Mouse (Mus musculus): ENCODE results near the gene Patj. TPM values are rescaled to one million over a fixed set of nuclear protein-coding genes. Genes with fewer than 3 reads are reported as not detected.
"Not testable (repeated sequence)": the region's sequence is repeated elsewhere in the genome, so short reads cannot be mapped to it uniquely, and the experiment has no call there.

Patj gene
- total and polyA plus RNA-seq, 2 experiments from 2014 or later, result 11.6 to 24.6 TPM

DNA sequence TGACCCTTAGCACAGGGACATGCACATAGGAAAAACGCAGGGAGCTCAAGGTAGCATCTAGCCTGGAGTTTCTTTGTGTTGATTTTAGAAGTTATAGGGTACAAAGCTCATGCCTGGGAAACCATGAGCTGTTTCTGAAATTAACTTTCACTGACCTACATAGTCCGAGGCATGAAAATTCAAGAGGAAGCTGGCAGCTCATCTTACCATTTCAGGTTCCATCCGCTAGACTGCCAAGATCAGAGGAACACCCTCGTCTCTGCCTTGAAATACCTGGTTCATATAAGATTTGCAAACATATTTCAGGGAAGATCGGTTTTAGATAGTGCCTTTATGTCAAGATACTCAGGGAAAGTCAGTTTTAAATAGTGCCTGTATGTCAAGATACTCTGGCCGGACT is 232.7 kb downstream of the Patj start:
- no peaks in the 10 kb centered on the region for H3K9me3 ChIP-seq (ENCODE audit: low read length)
- WGBS, result 89% methylated on average over 6 of the region's 6 CpGs
- H3K9ac ChIP-seq (replicated peaks; ENCODE audit: low read length), result no peak overlapping the region
- no peaks in the 10 kb centered on the region for H3K27me3 ChIP-seq (ENCODE audit: insufficient read depth, low read length)
- no peak overlapping the region for H3K4me2 ChIP-seq (ENCODE audit: low read depth, low read length)
- 0 out of 2 replicates have a peak, but pooled peaks cover 4% of the 10 kb centered on the region for H3K4me1 ChIP-seq (ENCODE audit: insufficient read depth, low read length)
- TF ChIP-seq CTCF (IDR thresholded peaks at IDR 0.05; ENCODE audit: low read depth), result no peak
- no peak overlapping the region for H3K4me3 ChIP-seq (ENCODE audit: low read length)
- DNase-seq (ENCODE audit: low spot score), result no peak
- H3K36me3 ChIP-seq (ENCODE audit: insufficient read depth, low read length), result no peaks in the 10 kb centered on the region
- H3K27ac ChIP-seq, result no peak overlapping the region
- ATAC-seq, result no peak

- not testable (repeated sequence) for H3K4me1 ChIP-seq (ENCODE audit: insufficient read depth, low read length); H3K4me2 ChIP-seq (ENCODE audit: low read depth, low read length); H3K4me3 ChIP-seq (ENCODE audit: low read length); H3K36me3 ChIP-seq (ENCODE audit: insufficient read depth, low read length); H3K9me3 ChIP-seq (ENCODE audit: low read length); ATAC-seq; H3K9ac ChIP-seq (replicated peaks; ENCODE audit: low read length); H3K27me3 ChIP-seq (ENCODE audit: insufficient read depth, low read length); DNase-seq (ENCODE audit: low spot score); H3K27ac ChIP-seq
Observed at GRCm38 (mm10) chr4:98629217-98629616, 233.6 kb downstream of the Patj start.

- no peak overlapping the region for H3K9ac ChIP-seq (replicated peaks; ENCODE audit: low read length)
- WGBS, result 61% methylated on average over 18 of the region's 18 CpGs
- no peak overlapping the region for H3K4me2 ChIP-seq (ENCODE audit: low read depth, low read length)
- 0 out of 2 replicates have a peak overlapping the region, but pooled peaks have one; percentile 22 for H3K27ac ChIP-seq
- H3K4me1 ChIP-seq (ENCODE audit: insufficient read depth, low read length), result no peaks in the 10 kb centered on the region
- H3K9me3 ChIP-seq (ENCODE audit: low read length), result no peaks in the 10 kb centered on the region
- no peaks in the 10 kb centered on the region for H3K36me3 ChIP-seq (ENCODE audit: insufficient read depth, low read length)
- H3K27me3 ChIP-seq (ENCODE audit: insufficient read depth, low read length), result no peaks in the 10 kb centered on the region
- H3K4me3 ChIP-seq (ENCODE audit: low read length), result no peak overlapping the region
- no peak for TF ChIP-seq CTCF (IDR thresholded peaks at IDR 0.05; ENCODE audit: low read depth)
- ATAC-seq, result 0 out of 2 replicates have a peak, but pooled peaks have one; percentile 45
- DNase-seq (ENCODE audit: low spot score), result peak; percentile 36
Observed at GRCm38 (mm10) chr4:98635140-98635837, 239.7 kb downstream of the Patj start.

DNA sequence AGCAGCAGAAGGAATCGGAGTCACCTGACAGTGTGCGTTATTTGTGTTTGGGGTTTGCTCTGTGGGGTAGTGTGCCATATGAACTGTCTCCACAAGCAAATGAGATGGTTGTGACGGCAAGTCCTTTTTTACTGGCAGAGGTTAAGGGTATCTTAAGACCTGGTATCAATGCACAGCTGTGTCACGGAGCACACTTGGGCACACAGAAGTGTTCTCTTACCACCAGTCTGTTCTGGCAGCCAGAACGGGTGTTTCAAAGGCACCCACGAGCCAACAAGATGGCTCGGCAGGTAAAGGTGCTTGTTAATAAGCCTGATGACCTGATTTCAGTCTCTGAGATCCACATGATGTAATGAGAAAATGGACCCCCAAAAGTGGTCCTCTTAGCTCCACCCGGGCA is 243.1 kb downstream of the Patj start:
- WGBS, result 91% methylated on average over 8 of the region's 8 CpGs
- DNase-seq (ENCODE audit: low spot score), result no peak

DNA sequence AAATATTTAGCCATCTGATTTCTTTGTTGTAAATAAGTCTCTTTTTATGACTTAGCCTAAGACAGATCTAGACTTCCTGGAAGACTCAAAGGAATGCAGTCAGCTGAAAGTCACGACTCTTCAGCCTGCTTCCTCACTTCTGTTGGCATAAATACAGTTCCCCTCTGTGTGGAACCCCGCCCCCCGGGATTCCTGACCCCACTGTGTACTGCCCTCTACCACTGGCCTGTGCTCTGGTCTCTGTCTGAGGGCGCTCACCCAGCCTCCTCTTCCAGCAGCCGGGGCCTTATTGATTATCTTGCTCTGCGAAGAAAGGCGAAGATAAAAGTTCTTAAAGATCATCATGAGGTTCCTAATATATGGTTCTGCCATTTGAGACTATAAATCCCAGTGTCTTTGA is 258.1 kb downstream of the Patj start:
- Histone ChIP-seq H3K4me1 (ENCODE audit: insufficient read depth, low read length) (no peaks in the 10 kb centered on the region), H3K4me3 (ENCODE audit: low read length) (no peak overlapping the region), H3K27me3 (ENCODE audit: insufficient read depth, low read length) (no peaks in the 10 kb centered on the region), H3K27ac (no peak overlapping the region), H3K9me3 (ENCODE audit: low read length) (no peaks in the 10 kb centered on the region), H3K9ac (replicated peaks; ENCODE audit: low read length) (no peak overlapping the region), H3K4me2 (ENCODE audit: low read depth, low read length) (no peak overlapping the region), H3K36me3 (ENCODE audit: insufficient read depth, low read length) (no peaks in the 10 kb centered on the region)
- DNase-seq (ENCODE audit: low spot score) (no peak), ATAC-seq (no peak)
- TF ChIP-seq CTCF (IDR thresholded peaks at IDR 0.05; ENCODE audit: low read depth), result no peak
- 75% methylated on average over 7 of the region's 7 CpGs for WGBS

More for the DNA sequence above, 243.1 kb downstream of the Patj start:
- no peak overlapping the region for H3K4me2 ChIP-seq (ENCODE audit: low read depth, low read length)
- H3K27ac ChIP-seq, result no peak overlapping the region
- no peak overlapping the region for H3K9ac ChIP-seq (replicated peaks; ENCODE audit: low read length)
- no peak overlapping the region for H3K4me3 ChIP-seq (ENCODE audit: low read length)
- no peaks in the 10 kb centered on the region for H3K36me3 ChIP-seq (ENCODE audit: insufficient read depth, low read length)
- ATAC-seq, result no peak
- H3K9me3 ChIP-seq (ENCODE audit: low read length), result no peaks in the 10 kb centered on the region
- no peak for TF ChIP-seq CTCF (IDR thresholded peaks at IDR 0.05; ENCODE audit: low read depth)
- H3K4me1 ChIP-seq (ENCODE audit: insufficient read depth, low read length), result no peaks in the 10 kb centered on the region
- no peaks in the 10 kb centered on the region for H3K27me3 ChIP-seq (ENCODE audit: insufficient read depth, low read length)

DNA sequence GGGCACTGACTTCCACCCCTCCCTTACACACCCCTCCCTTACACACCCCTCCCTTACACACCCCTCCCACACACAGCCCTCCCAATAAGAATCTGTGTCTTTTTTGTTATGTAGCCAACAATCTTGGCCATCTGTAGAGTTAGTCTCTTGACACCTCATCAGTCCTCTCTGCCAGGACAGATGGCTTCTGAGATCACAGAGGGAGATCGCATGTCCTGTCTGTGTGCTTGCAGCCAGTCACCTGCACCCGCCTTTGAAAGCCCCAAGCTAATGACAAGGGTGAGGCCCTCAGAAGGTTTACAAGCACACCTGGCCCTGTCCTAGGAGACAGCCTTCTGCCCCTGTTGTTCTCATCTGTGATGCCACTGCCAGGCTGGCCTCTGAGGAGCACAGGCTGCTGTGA is 258.8 kb downstream of the Patj start:
- Histone ChIP-seq H3K36me3 (ENCODE audit: insufficient read depth, low read length) (no peaks in the 10 kb centered on the region), H3K4me3 (ENCODE audit: low read length) (no peak overlapping the region), H3K4me1 (ENCODE audit: insufficient read depth, low read length) (no peaks in the 10 kb centered on the region), H3K4me2 (ENCODE audit: low read depth, low read length) (no peak overlapping the region), H3K9me3 (ENCODE audit: low read length) (no peaks in the 10 kb centered on the region), H3K27ac (no peak overlapping the region), H3K27me3 (ENCODE audit: insufficient read depth, low read length) (no peaks in the 10 kb centered on the region), H3K9ac (replicated peaks; ENCODE audit: low read length) (no peak overlapping the region)
- 46% methylated on average over 2 of the region's 2 CpGs for WGBS
- ATAC-seq (peak; percentile 80), DNase-seq (ENCODE audit: low spot score) (peak; percentile 74)
- no peak for TF ChIP-seq CTCF (IDR thresholded peaks at IDR 0.05; ENCODE audit: low read depth)

- H3K4me1 ChIP-seq (ENCODE audit: insufficient read depth, low read length), result no peaks in the 10 kb centered on the region
- H3K9me3 ChIP-seq (ENCODE audit: low read length), result no peaks in the 10 kb centered on the region
- TF ChIP-seq CTCF (IDR thresholded peaks at IDR 0.05; ENCODE audit: low read depth), result no peak
- no peaks in the 10 kb centered on the region for H3K36me3 ChIP-seq (ENCODE audit: insufficient read depth, low read length)
- no peak overlapping the region for H3K27ac ChIP-seq
- WGBS, result 92% methylated on average over 1 of the region's 1 CpGs
- H3K27me3 ChIP-seq (ENCODE audit: insufficient read depth, low read length), result no peaks in the 10 kb centered on the region
- H3K4me3 ChIP-seq (ENCODE audit: low read length), result no peak overlapping the region
- no peak for ATAC-seq
- H3K4me2 ChIP-seq (ENCODE audit: low read depth, low read length), result no peak overlapping the region
- no peak for DNase-seq (ENCODE audit: low spot score)
- no peak overlapping the region for H3K9ac ChIP-seq (replicated peaks; ENCODE audit: low read length)
Observed at GRCm38 (mm10) chr4:98656759-98657158, 261.2 kb downstream of the Patj start.

Measured in hindbrain, postnatal 0 days (tissue).